Mouse (Mus musculus): ENCODE measurements around the gene Synj2. TPM values are rescaled to one million over a fixed set of nuclear protein-coding genes. Genes with fewer than 3 reads are reported as not detected.

The Synj2 gene
- polyA plus RNA-seq, 1 experiment from 2014 or later = 3.5 TPM

GRCm38 (mm10) chr17:5976221-5977055 is 35.4 kb downstream of the Synj2 start:
- peak; percentile 19 for ATAC-seq
- Histone ChIP-seq H3K9me3 (ENCODE audit: control insufficient read depth, low read length) (no peaks in the 10 kb centered on the region), H3K4me2 (ENCODE audit: low read depth, low read length) (peak overlapping the region; percentile 11; the same call in 1 of the 2 replicates), H3K36me3 (ENCODE audit: control insufficient read depth, insufficient read depth, low read length) (no peaks in the 10 kb centered on the region), H3K27ac (ENCODE audit: low read length) (peak overlapping the region; percentile 83), H3K9ac (ENCODE audit: low read depth, low read length) (peak overlapping the region; percentile 36; the same call in 1 of the 2 replicates), H3K27me3 (replicated peaks; ENCODE audit: control insufficient read depth, insufficient read depth, low read length) (no peaks in the 10 kb centered on the region), H3K4me1 (ENCODE audit: control insufficient read depth, insufficient read depth, low read length) (peaks cover 38% of the 10 kb centered on the region), H3K4me3 (ENCODE audit: low read length) (no peak overlapping the region)
- 41% methylated on average over 20 of the region's 20 CpGs for WGBS

- Histone ChIP-seq H3K4me3 (ENCODE audit: low read length) (no peak overlapping the region), H3K27me3 (replicated peaks; ENCODE audit: control insufficient read depth, insufficient read depth, low read length) (no peaks in the 10 kb centered on the region), H3K4me1 (ENCODE audit: control insufficient read depth, insufficient read depth, low read length) (peaks cover 38% of the 10 kb centered on the region), H3K27ac (ENCODE audit: low read length) (peak overlapping the region; percentile 83), H3K36me3 (ENCODE audit: control insufficient read depth, insufficient read depth, low read length) (no peaks in the 10 kb centered on the region), H3K4me2 (ENCODE audit: low read depth, low read length) (0 out of 2 replicates have a peak overlapping the region, but pooled peaks have one; percentile 11), H3K9ac (ENCODE audit: low read depth, low read length) (peak overlapping the region; percentile 36; the same call in 1 of the 2 replicates), H3K9me3 (ENCODE audit: control insufficient read depth, low read length) (no peaks in the 10 kb centered on the region)
- 51% methylated on average over 16 of the region's 16 CpGs for WGBS
- peak; percentile 38 for ATAC-seq
Observed at GRCm38 (mm10) chr17:5977056-5977920, 36.2 kb downstream of the Synj2 start.

- WGBS = 68% methylated on average over 8 of the region's 8 CpGs
- Histone ChIP-seq H3K9ac (ENCODE audit: low read depth, low read length) (no peak overlapping the region), H3K9me3 (ENCODE audit: control insufficient read depth, low read length) (no peaks in the 10 kb centered on the region), H3K27ac (ENCODE audit: low read length) (0 out of 2 replicates have a peak overlapping the region, but pooled peaks have one; percentile 3), H3K27me3 (replicated peaks; ENCODE audit: control insufficient read depth, insufficient read depth, low read length) (no peaks in the 10 kb centered on the region), H3K36me3 (ENCODE audit: control insufficient read depth, insufficient read depth, low read length) (no peaks in the 10 kb centered on the region), H3K4me1 (ENCODE audit: control insufficient read depth, insufficient read depth, low read length) (peaks cover 38% of the 10 kb centered on the region), H3K4me3 (ENCODE audit: low read length) (no peak overlapping the region), H3K4me2 (ENCODE audit: low read depth, low read length) (0 out of 2 replicates have a peak overlapping the region, but pooled peaks have one; percentile 13)
- no peak for ATAC-seq
Observed at GRCm38 (mm10) chr17:5977921-5978504, 36.9 kb downstream of the Synj2 start.

GRCm38 (mm10) chr17:5978505-5979077 is 37.5 kb downstream of the Synj2 start:
- no peak overlapping the region for H3K4me3 ChIP-seq (ENCODE audit: low read length)

GRCm38 (mm10) chr17:5980860-5981259 is 39.8 kb downstream of the Synj2 start:
- ATAC-seq = no peak
- Histone ChIP-seq H3K36me3 (ENCODE audit: control insufficient read depth, insufficient read depth, low read length) (no peaks in the 10 kb centered on the region), H3K4me2 (ENCODE audit: low read depth, low read length) (no peak overlapping the region), H3K4me3 (ENCODE audit: low read length) (no peak overlapping the region), H3K4me1 (ENCODE audit: control insufficient read depth, insufficient read depth, low read length) (peaks cover 29% of the 10 kb centered on the region), H3K27ac (ENCODE audit: low read length) (no peak overlapping the region), H3K9me3 (ENCODE audit: control insufficient read depth, low read length) (no peaks in the 10 kb centered on the region), H3K9ac (ENCODE audit: low read depth, low read length) (no peak overlapping the region), H3K27me3 (replicated peaks; ENCODE audit: control insufficient read depth, insufficient read depth, low read length) (no peaks in the 10 kb centered on the region)
- 40% methylated on average over 6 of the region's 6 CpGs for WGBS

More at GRCm38 (mm10) chr17:5978505-5979077, 37.5 kb downstream of the Synj2 start:
- Histone ChIP-seq H3K4me1 (ENCODE audit: control insufficient read depth, insufficient read depth, low read length) (peaks cover 38% of the 10 kb centered on the region), H3K27me3 (replicated peaks; ENCODE audit: control insufficient read depth, insufficient read depth, low read length) (no peaks in the 10 kb centered on the region), H3K27ac (ENCODE audit: low read length) (no peak overlapping the region), H3K4me2 (ENCODE audit: low read depth, low read length) (0 out of 2 replicates have a peak overlapping the region, but pooled peaks have one; percentile 13), H3K9ac (ENCODE audit: low read depth, low read length) (no peak overlapping the region), H3K36me3 (ENCODE audit: control insufficient read depth, insufficient read depth, low read length) (no peaks in the 10 kb centered on the region), H3K9me3 (ENCODE audit: control insufficient read depth, low read length) (no peaks in the 10 kb centered on the region)
- no peak for ATAC-seq
- WGBS = 61% methylated on average over 10 of the region's 10 CpGs

GRCm38 (mm10) chr17:5983150-5983549 is 42.1 kb downstream of the Synj2 start:
- peaks cover 15% of the 10 kb centered on the region for H3K4me1 ChIP-seq (ENCODE audit: control insufficient read depth, insufficient read depth, low read length)
- H3K36me3 ChIP-seq (ENCODE audit: control insufficient read depth, insufficient read depth, low read length) = no peaks in the 10 kb centered on the region
- no peak overlapping the region for H3K4me3 ChIP-seq (ENCODE audit: low read length)
- no peak overlapping the region for H3K9ac ChIP-seq (ENCODE audit: low read depth, low read length)
- no peaks in the 10 kb centered on the region for H3K9me3 ChIP-seq (ENCODE audit: control insufficient read depth, low read length)
- H3K27me3 ChIP-seq (replicated peaks; ENCODE audit: control insufficient read depth, insufficient read depth, low read length) = no peaks in the 10 kb centered on the region
- no peak overlapping the region for H3K27ac ChIP-seq (ENCODE audit: low read length)
- no peak for ATAC-seq
- WGBS = 82% methylated on average over 6 of the region's 6 CpGs
- no peak overlapping the region for H3K4me2 ChIP-seq (ENCODE audit: low read depth, low read length)

GRCm38 (mm10) chr17:5983901-5984300 is 42.8 kb downstream of the Synj2 start:
- no peaks in the 10 kb centered on the region for H3K27me3 ChIP-seq (replicated peaks; ENCODE audit: control insufficient read depth, insufficient read depth, low read length)
- ATAC-seq = no peak
- peaks cover 9% of the 10 kb centered on the region; the same call in 1 of the 2 replicates for H3K4me1 ChIP-seq (ENCODE audit: control insufficient read depth, insufficient read depth, low read length)
- no peak overlapping the region for H3K9ac ChIP-seq (ENCODE audit: low read depth, low read length)
- H3K36me3 ChIP-seq (ENCODE audit: control insufficient read depth, insufficient read depth, low read length) = no peaks in the 10 kb centered on the region
- no peaks in the 10 kb centered on the region for H3K9me3 ChIP-seq (ENCODE audit: control insufficient read depth, low read length)
- H3K27ac ChIP-seq (ENCODE audit: low read length) = no peak overlapping the region
- no peak overlapping the region for H3K4me2 ChIP-seq (ENCODE audit: low read depth, low read length)
- H3K4me3 ChIP-seq (ENCODE audit: low read length) = no peak overlapping the region
- 82% methylated on average over 6 of the region's 6 CpGs for WGBS

GRCm38 (mm10) chr17:5984700-5985231 is 43.7 kb downstream of the Synj2 start:
- Histone ChIP-seq H3K4me1 (ENCODE audit: control insufficient read depth, insufficient read depth, low read length) (peaks cover 9% of the 10 kb centered on the region; the same call in 1 of the 2 replicates), H3K4me2 (ENCODE audit: low read depth, low read length) (no peak overlapping the region), H3K9ac (ENCODE audit: low read depth, low read length) (no peak overlapping the region), H3K36me3 (ENCODE audit: control insufficient read depth, insufficient read depth, low read length) (no peaks in the 10 kb centered on the region), H3K27me3 (replicated peaks; ENCODE audit: control insufficient read depth, insufficient read depth, low read length) (no peaks in the 10 kb centered on the region), H3K4me3 (ENCODE audit: low read length) (no peak overlapping the region), H3K9me3 (ENCODE audit: control insufficient read depth, low read length) (no peaks in the 10 kb centered on the region), H3K27ac (ENCODE audit: low read length) (no peak overlapping the region)
- 71% methylated on average over 13 of the region's 13 CpGs for WGBS
- ATAC-seq = 0 out of 2 replicates have a peak, but pooled peaks have one; percentile 26
